Mouse (Mus musculus) hematopoietic stem cell, adult 5-6 weeks (primary cell): Measurements from ENCODE around the gene S1pr1. TPM values are rescaled to one million over a fixed set of nuclear protein-coding genes. Genes with fewer than 3 reads are reported as not detected.

ENCODE experiments used
- ATAC-seq, 2 experiments: fragments of 125-278 bp in 1 of 2; replicated peaks in 1 of 2; 2 replicates each; pipeline ENCODE4 v1.8.0; 2016 to 2017; ENCODE audit warnings: inconsistent platforms in 2 of 2, mild to moderate bottlenecking in 2 of 2, moderate number of reproducible peaks in 2 of 2, low read depth in 1 of 2, moderate TSS enrichment in 1 of 2; ENCODE audit not compliant: low FRiP score in 2 of 2, poor library complexity in 2 of 2, severe bottlenecking in 2 of 2, insufficient read depth in 1 of 2, low TSS enrichment in 1 of 2
- total RNA-seq: library from RNA; stranded (forward); fragments of 172-1452, 232-1000 nt; gene quantifications from 2 replicates; pipeline ENCODE4 v1.2.3, GENCODE M21; 2017

S1pr1 gene
- total RNA-seq, 1 experiment from 2014 or later = 22.3 TPM

- ATAC-seq = peak; percentile 20 to 22; a peak in 3 of 4 replicates
Measured at GRCm38 (mm10) chr3:115715900-115716515, 1.1 kb upstream of the S1pr1 start.

GRCm38 (mm10) chr3:115714049-115714435, 830 bp downstream of the S1pr1 start:
- no peak for ATAC-seq

GRCm38 (mm10) chr3:115713417-115714048, 1.3 kb downstream of the S1pr1 start:
- no peak for ATAC-seq

GRCm38 (mm10) chr3:115712808-115713200, 2.1 kb downstream of the S1pr1 start:
- ATAC-seq = peak in 1 of 2 experiments; percentile 40; a peak in 1 of 4 replicates

GRCm38 (mm10) chr3:115711924-115712807, 2.7 kb downstream of the S1pr1 start:
- ATAC-seq = no peak

- ATAC-seq = no peak
Measured at GRCm38 (mm10) chr3:115711393-115711792, 3.5 kb downstream of the S1pr1 start.

- no peak for ATAC-seq
Measured at GRCm38 (mm10) chr3:115710051-115710450, 4.8 kb downstream of the S1pr1 start.

GRCm38 (mm10) chr3:115709118-115709574, 5.7 kb downstream of the S1pr1 start:
- ATAC-seq = no peak

- ATAC-seq = no peak
Measured at GRCm38 (mm10) chr3:115706736-115707135, 8.1 kb downstream of the S1pr1 start.

GRCm38 (mm10) chr3:115704254-115704908, 10.5 kb downstream of the S1pr1 start:
- peak; percentile 68 to 74; a peak in 3 of 4 replicates for ATAC-seq

GRCm38 (mm10) chr3:115703720-115704119, 11.2 kb downstream of the S1pr1 start:
- ATAC-seq = no peak

- peak in 1 of 2 experiments; percentile 52; a peak in 1 of 4 replicates for ATAC-seq
Measured at GRCm38 (mm10) chr3:115702089-115702488, 12.8 kb downstream of the S1pr1 start.

GRCm38 (mm10) chr3:115695194-115695891, 19.5 kb downstream of the S1pr1 start:
- ATAC-seq = peak in 1 of 2 experiments; percentile 44; a peak in 1 of 4 replicates

GRCm38 (mm10) chr3:115694168-115694567, 20.7 kb downstream of the S1pr1 start:
- ATAC-seq = peak; percentile 19 to 25; a peak in 1 of 4 replicates

GRCm38 (mm10) chr3:115693390-115693789, 21.5 kb downstream of the S1pr1 start:
- peak; percentile 50 to 51 for ATAC-seq

GRCm38 (mm10) chr3:115692857-115693256, 22.0 kb downstream of the S1pr1 start:
- no peak for ATAC-seq

- peak; percentile 57 to 62 for ATAC-seq
Measured at GRCm38 (mm10) chr3:115692384-115692783, 22.5 kb downstream of the S1pr1 start.
